Mouse (Mus musculus) MEL (cell line): ENCODE results near the gene Scrt2. TPM values are rescaled to one million over a fixed set of nuclear protein-coding genes. Genes with fewer than 3 reads are reported as not detected.

Experiments
- DNase-seq: peaks from one replicate; pipeline ENCODE4 v3.0.0; 2011; ENCODE audit warnings: low read depth, low spot score
- H3K27ac ChIP-seq: 2 replicates; pipeline ENCODE4 v1.5.1; 2012; ENCODE audit warnings: low read depth, mild to moderate bottlenecking, control low read depth, low read length, moderate library complexity; ENCODE audit not compliant: control insufficient read depth
- H3K27me3 ChIP-seq, 2 experiments: fragments of 150-350 bp in 1 of 2; sonication (generic) in 1 of 2; 2 replicates each; pipeline ENCODE4 v1.6.1; 2012; ENCODE audit warnings: low read length in 2 of 2, mild to moderate bottlenecking in 2 of 2, improper control_type of control experiment in 1 of 2, moderate library complexity in 1 of 2; ENCODE audit not compliant: insufficient read depth in 2 of 2, control insufficient read depth in 1 of 2
- H3K36me3 ChIP-seq, 2 experiments: 2 replicates each; pipeline ENCODE4 v1.6.1; 2012 to 2014; ENCODE audit warnings: low read length in 2 of 2, improper control_type of control experiment in 1 of 2, inconsistent platforms in 1 of 2, mild to moderate bottlenecking in 1 of 2; ENCODE audit not compliant: insufficient read depth in 2 of 2, control insufficient read depth in 1 of 2
- H3K4me1 ChIP-seq, 2 experiments: fragments of 150-350 bp in 1 of 2; sonication (generic) in 1 of 2; 2 replicates each; pipeline ENCODE4 v1.6.1; 2012; ENCODE audit warnings: low read length in 2 of 2, improper control_type of control experiment in 1 of 2, mild to moderate bottlenecking in 1 of 2; ENCODE audit not compliant: insufficient read depth in 2 of 2, control insufficient read depth in 1 of 2
- H3K4me3 ChIP-seq, 2 experiments: fragments of 150-350 bp in 1 of 2; sonication (generic) in 1 of 2; 2 replicates each; pipeline ENCODE4 v1.5.1; 2012; ENCODE audit warnings: low read depth in 2 of 2, low read length in 2 of 2, mild to moderate bottlenecking in 2 of 2, moderate library complexity in 2 of 2, control low read depth in 1 of 2, improper control_type of control experiment in 1 of 2; ENCODE audit not compliant: control insufficient read depth in 1 of 2, insufficient read depth in 1 of 2
- H3K79me2 ChIP-seq: 2 replicates; pipeline ENCODE4 v1.6.1; 2012; ENCODE audit warnings: mild to moderate bottlenecking, low read length, moderate library complexity; ENCODE audit not compliant: control insufficient read depth, poor library complexity, insufficient read depth
- H3K9ac ChIP-seq: 2 replicates; pipeline ENCODE4 v1.6.1; 2012; ENCODE audit warnings: low read depth, mild to moderate bottlenecking, control low read depth, low read length, moderate library complexity; ENCODE audit not compliant: control insufficient read depth, poor library complexity, severe bottlenecking
- H3K9me3 ChIP-seq: fragments of 150-350 bp; sonication (generic); replicated peaks from 2 replicates; pipeline ENCODE4 v1.6.1; 2012; ENCODE audit warnings: mild to moderate bottlenecking, low read length, improper control_type of control experiment, moderate library complexity; ENCODE audit not compliant: insufficient read depth
- BHLHE40 ChIP-seq: IDR thresholded peaks from 2 replicates; pipeline ENCODE4 v1.6.1; 2012; ENCODE audit warnings: low read depth, mild to moderate bottlenecking, inconsistent platforms, low read length, improper control_type of control experiment, borderline replicate concordance
- CHD1 ChIP-seq: IDR thresholded peaks from 2 replicates; pipeline ENCODE4 v1.6.1; 2012; ENCODE audit warnings: low read depth, mild to moderate bottlenecking, inconsistent platforms, low read length, improper control_type of control experiment
- CTCF ChIP-seq, 3 experiments: IDR thresholded peaks in 2 of 3; conservative IDR thresholded peaks in 1 of 3; 2 replicates each; pipeline ENCODE4 v1.5.1; 2011 to 2012; ENCODE audit warnings: low read length in 3 of 3, low read depth in 2 of 3, mild to moderate bottlenecking in 2 of 3, improper control_type of control experiment in 1 of 3, inconsistent platforms in 1 of 3, mixed read lengths in 1 of 3, moderate library complexity in 1 of 3; ENCODE audit not compliant: control insufficient read depth in 1 of 3, insufficient read depth in 1 of 3, poor library complexity in 1 of 3, severe bottlenecking in 1 of 3
- EP300 ChIP-seq, 2 experiments: IDR thresholded peaks; 2 replicates each; pipeline ENCODE4 v1.6.1; 2011; ENCODE audit warnings: improper control_type of control experiment in 2 of 2, low read length in 2 of 2, low read depth in 1 of 2, mild to moderate bottlenecking in 1 of 2
- ETS1 ChIP-seq: IDR thresholded peaks from 2 replicates; pipeline ENCODE4 v1.6.1; 2012; ENCODE audit warnings: low read depth, mild to moderate bottlenecking, inconsistent platforms, low read length, improper control_type of control experiment, moderate library complexity
- GATA1 ChIP-seq: IDR thresholded peaks from 2 replicates; pipeline ENCODE4 v1.6.1; 2011; ENCODE audit warnings: low read depth, low read length, improper control_type of control experiment
- HCFC1 ChIP-seq: IDR thresholded peaks from 2 replicates; pipeline ENCODE4 v1.6.1; 2012; ENCODE audit warnings: low read depth, mild to moderate bottlenecking, inconsistent platforms, low read length, improper control_type of control experiment, moderate library complexity
- JUND ChIP-seq: IDR thresholded peaks from 2 replicates; pipeline ENCODE4 v1.6.1; 2011; ENCODE audit warnings: low read depth, mild to moderate bottlenecking, improper control_type of control experiment, low read length
- KAT2A ChIP-seq: conservative IDR thresholded peaks from 2 replicates; pipeline ENCODE4 v1.6.1; 2012; ENCODE audit warnings: low read depth, low read length, improper control_type of control experiment, inconsistent platforms
- MAFK ChIP-seq: IDR thresholded peaks from 2 replicates; pipeline ENCODE4 v1.6.1; 2011; ENCODE audit warnings: low read depth, mild to moderate bottlenecking, low read length, improper control_type of control experiment, borderline replicate concordance
- MAX ChIP-seq: IDR thresholded peaks from 2 replicates; pipeline ENCODE4 v1.6.1; 2011; ENCODE audit warnings: low read length, improper control_type of control experiment
- MAZ ChIP-seq: IDR thresholded peaks from 2 replicates; pipeline ENCODE4 v1.6.1; 2012; ENCODE audit warnings: low read depth, mild to moderate bottlenecking, inconsistent platforms, low read length, improper control_type of control experiment
- MEF2A ChIP-seq: IDR thresholded peaks from 2 replicates; pipeline ENCODE4 v1.6.1; 2014; ENCODE audit warnings: low read depth, mild to moderate bottlenecking, inconsistent platforms, low read length, improper control_type of control experiment; ENCODE audit not compliant: poor library complexity, insufficient replicate concordance, severe bottlenecking; ENCODE audit errors: extremely low read depth
- MYC ChIP-seq: IDR thresholded peaks from 2 replicates; pipeline ENCODE4 v1.6.1; 2011; ENCODE audit warnings: low read depth, mild to moderate bottlenecking, low read length, improper control_type of control experiment, moderate library complexity
- NRF1 ChIP-seq: IDR thresholded peaks from 2 replicates; pipeline ENCODE4 v1.6.1; 2014; ENCODE audit warnings: low read depth, mild to moderate bottlenecking, inconsistent platforms, low read length, improper control_type of control experiment, moderate library complexity; ENCODE audit not compliant: poor library complexity, insufficient read depth, severe bottlenecking
- POLR2A ChIP-seq, 2 experiments: IDR thresholded peaks; 2 replicates each; pipeline ENCODE4 v1.6.1; 2011 to 2012; ENCODE audit warnings: low read length in 2 of 2, mild to moderate bottlenecking in 2 of 2, control low read depth in 1 of 2, improper control_type of control experiment in 1 of 2, low read depth in 1 of 2, moderate library complexity in 1 of 2; ENCODE audit not compliant: control insufficient read depth in 1 of 2, insufficient read depth in 1 of 2, poor library complexity in 1 of 2
- POLR2AphosphoS2 ChIP-seq: IDR thresholded peaks from 2 replicates; pipeline ENCODE4 v1.6.1; 2011; ENCODE audit warnings: low read length, improper control_type of control experiment
- RCOR1 ChIP-seq: IDR thresholded peaks from 2 replicates; pipeline ENCODE4 v1.6.1; 2012; ENCODE audit warnings: low read depth, mild to moderate bottlenecking, inconsistent platforms, low read length, improper control_type of control experiment
- SIN3A ChIP-seq: IDR thresholded peaks from 2 replicates; pipeline ENCODE4 v1.6.1; 2012; ENCODE audit warnings: low read length, improper control_type of control experiment, inconsistent platforms
- TAL1 ChIP-seq: IDR thresholded peaks from 2 replicates; pipeline ENCODE4 v1.6.1; 2012; ENCODE audit warnings: mild to moderate bottlenecking, inconsistent platforms, low read length, moderate library complexity, mixed read lengths
- TBP ChIP-seq: IDR thresholded peaks from 2 replicates; pipeline ENCODE4 v1.8.0; 2011; ENCODE audit warnings: low read depth, low read length, improper control_type of control experiment
- TCF12 ChIP-seq: IDR thresholded peaks from 2 replicates; pipeline ENCODE4 v1.6.1; 2014; ENCODE audit warnings: low read depth, mild to moderate bottlenecking, inconsistent platforms, low read length, improper control_type of control experiment, moderate library complexity
- ZC3H11A ChIP-seq: IDR thresholded peaks from 2 replicates; pipeline ENCODE4 v1.6.1; 2012; ENCODE audit warnings: low read depth, mild to moderate bottlenecking, inconsistent platforms, low read length, improper control_type of control experiment
- ZMIZ1 ChIP-seq: IDR thresholded peaks from 2 replicates; pipeline ENCODE4 v1.6.1; 2012; ENCODE audit warnings: low read depth, mild to moderate bottlenecking, inconsistent platforms, low read length, improper control_type of control experiment, moderate library complexity
- ZNF384 ChIP-seq: IDR thresholded peaks from 2 replicates; pipeline ENCODE4 v1.6.1; 2012; ENCODE audit warnings: low read depth, mild to moderate bottlenecking, inconsistent platforms, low read length, improper control_type of control experiment
- polyA plus RNA-seq, 2 experiments: library from polyadenylated mRNA; stranded (reverse) in 1 of 2; unstranded in 1 of 2; fragments of >175 nt in 1 of 2; fragments of >200 nt in 1 of 2; gene quantifications; 2 replicates each; pipeline versions ENCODE4 v1.2.1 to v1.2.4; 2012; ENCODE audit warnings: low replicate concordance in 2 of 2, low read depth in 1 of 2; ENCODE audit not compliant: insufficient read length in 2 of 2, insufficient read depth in 1 of 2, missing spikeins in 1 of 2
- total RNA-seq: library from RNA; depleted of rRNA; stranded (reverse); fragments of 300-350 nt; gene quantifications from 2 replicates; pipeline ENCODE4 v1.2.3, GENCODE M21; 2012

Scrt2 gene
- total and polyA plus RNA-seq, 3 experiments, result not detected

DNA sequence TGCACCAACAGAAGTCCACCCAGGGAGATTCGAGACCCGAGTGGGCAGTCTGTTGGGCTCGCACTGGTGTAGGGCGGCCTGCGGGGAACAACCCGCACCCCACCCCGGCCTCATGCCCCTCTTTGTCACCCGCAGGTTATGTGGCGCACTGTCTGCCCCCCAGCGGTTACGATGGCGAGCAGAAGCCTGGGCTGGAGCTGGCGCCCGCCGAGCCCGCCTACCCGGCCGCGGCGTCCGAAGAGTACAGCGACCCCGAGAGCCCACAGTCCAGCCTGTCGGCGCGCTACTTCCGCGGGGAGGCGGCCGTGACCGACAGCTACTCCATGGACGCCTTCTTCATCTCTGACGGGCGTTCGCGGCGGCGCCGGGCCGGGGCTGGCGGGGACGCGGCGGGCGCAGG, 11.6 kb downstream of the Scrt2 start:
- H3K4me1 ChIP-seq, result no peaks in the 10 kb centered on the region
- no peaks in the 10 kb centered on the region for H3K36me3 ChIP-seq
- H3K27me3 ChIP-seq, result 0 out of 4 replicates have a peak, but pooled peaks cover 0 to 4% of the 10 kb centered on the region in 2 experiments
- TF ChIP-seq POLR2AphosphoS2 (no peak), NRF1 (no peak), RCOR1 (no peak), TAL1 (no peak), MAZ (no peak), ZC3H11A (no peak), TCF12 (no peak), ZMIZ1 (no peak), ZNF384 (no peak), JUND (no peak), MAFK (no peak), MYC (no peak), HCFC1 (no peak), MAX (no peak)
- H3K27ac ChIP-seq, result no peak overlapping the region
- no peak overlapping the region for H3K4me3 ChIP-seq
- no peak overlapping the region for H3K9ac ChIP-seq
- no peaks in the 10 kb centered on the region for H3K79me2 ChIP-seq
- DNase-seq, result no peak
- H3K9me3 ChIP-seq, result no peaks in the 10 kb centered on the region

DNA sequence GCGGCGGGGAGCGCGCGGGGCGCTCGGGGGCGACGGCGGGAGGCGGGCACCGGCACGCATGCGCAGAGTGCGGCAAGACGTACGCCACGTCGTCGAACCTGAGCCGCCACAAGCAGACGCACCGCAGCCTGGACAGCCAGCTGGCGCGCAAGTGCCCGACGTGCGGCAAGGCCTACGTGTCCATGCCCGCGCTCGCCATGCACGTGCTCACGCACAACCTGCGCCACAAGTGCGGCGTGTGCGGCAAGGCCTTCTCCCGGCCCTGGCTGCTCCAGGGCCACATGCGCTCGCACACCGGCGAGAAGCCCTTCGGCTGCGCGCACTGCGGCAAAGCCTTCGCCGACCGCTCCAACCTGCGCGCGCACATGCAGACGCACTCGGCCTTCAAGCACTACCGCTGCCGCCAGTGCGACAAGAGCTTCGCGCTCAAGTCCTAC, 12.0 kb downstream of the Scrt2 start:
- no peaks in the 10 kb centered on the region for H3K9me3 ChIP-seq
- no peak for DNase-seq
- H3K27ac ChIP-seq, result no peak overlapping the region
- 0 out of 4 replicates have a peak, but pooled peaks cover 0 to 4% of the 10 kb centered on the region in 2 experiments for H3K27me3 ChIP-seq
- no peak overlapping the region for H3K9ac ChIP-seq
- H3K36me3 ChIP-seq, result no peaks in the 10 kb centered on the region
- H3K4me3 ChIP-seq, result no peak overlapping the region
- TF ChIP-seq NRF1, result no peak
- no peak for TF ChIP-seq JUND
- no peak for TF ChIP-seq MAX
- TF ChIP-seq SIN3A, result no peak
- TF ChIP-seq CHD1, result no peak
- TF ChIP-seq GATA1, result no peak
- no peak for TF ChIP-seq TBP
- no peak for TF ChIP-seq CTCF (IDR thresholded peaks at IDR 0.05 in 2 of 3, conservative IDR thresholded peaks at IDR 0.05 in 1 of 3; ENCODE audit: control insufficient read depth in 1 of 3, insufficient read depth in 1 of 3, low read depth in 2 of 3, low read length in 3 of 3, poor library complexity in 1 of 3, severe bottlenecking in 1 of 3)
- TF ChIP-seq EP300 (IDR thresholded peaks at IDR 0.05; ENCODE audit: low read depth in 1 of 2, low read length in 2 of 2), result no peak
- TF ChIP-seq ETS1, result no peak
- TF ChIP-seq POLR2A (IDR thresholded peaks at IDR 0.05; ENCODE audit: control insufficient read depth in 1 of 2, insufficient read depth in 1 of 2, low read depth in 1 of 2, low read length in 2 of 2, poor library complexity in 1 of 2), result no peak
- TF ChIP-seq BHLHE40, result no peak
- TF ChIP-seq KAT2A, result no peak
- TF ChIP-seq MEF2A, result no peak
- TF ChIP-seq ZC3H11A, result no peak
- no peak for TF ChIP-seq MAFK
- no peaks in the 10 kb centered on the region for H3K4me1 ChIP-seq
- H3K79me2 ChIP-seq, result no peaks in the 10 kb centered on the region
